Mouse (Mus musculus) forebrain, embryonic 11.5 days (tissue): ENCODE results near the gene Sp100. TPM values are rescaled to one million over a fixed set of nuclear protein-coding genes. Genes with fewer than 3 reads are reported as not detected.

ENCODE experiments used
- ATAC-seq: fragments of 200-750 bp; cut with Nextera tagmentation; replicated peaks from 2 replicates; pipeline ENCODE4 v1.8.0; 2017; ENCODE audit warnings: moderate TSS enrichment; ENCODE audit not compliant: low FRiP score
- DNase-seq: peaks from one replicate; pipeline ENCODE4 v3.0.0-alpha.2; 2017; ENCODE audit warnings: low spot score
- H3K27ac ChIP-seq: fragments of 300-500 bp; sonication (generic); 2 replicates; pipeline ENCODE4 v1.5.1; 2014; ENCODE audit warnings: low read depth, low read length
- H3K27me3 ChIP-seq: fragments of 300-500 bp; sonication (generic); 2 replicates; pipeline ENCODE4 v1.6.1; 2014; ENCODE audit warnings: mild to moderate bottlenecking, low read length, mixed read lengths; ENCODE audit not compliant: control insufficient read depth, insufficient read depth
- H3K36me3 ChIP-seq: fragments of 300-500 bp; sonication (generic); 2 replicates; pipeline ENCODE4 v1.6.1; 2014; ENCODE audit warnings: mild to moderate bottlenecking, low read length, moderate library complexity, mixed read lengths; ENCODE audit not compliant: control insufficient read depth, insufficient read depth
- H3K4me1 ChIP-seq: fragments of 300-500 bp; sonication (generic); replicated peaks from 2 replicates; pipeline ENCODE4 v1.6.1; 2014; ENCODE audit warnings: low read length, mixed read lengths; ENCODE audit not compliant: control insufficient read depth, insufficient read depth
- H3K4me2 ChIP-seq: fragments of 300-500 bp; sonication (generic); 2 replicates; pipeline ENCODE4 v1.6.1; 2014; ENCODE audit warnings: low read depth, mild to moderate bottlenecking, low read length, moderate library complexity, mixed read lengths; ENCODE audit not compliant: severe bottlenecking
- H3K4me3 ChIP-seq: fragments of 300-500 bp; sonication (generic); 2 replicates; pipeline ENCODE4 v1.5.1; 2014; ENCODE audit warnings: low read depth, low read length
- H3K9ac ChIP-seq: fragments of 300-500 bp; sonication (generic); 2 replicates; pipeline ENCODE4 v1.6.1; 2014; ENCODE audit warnings: low read length
- H3K9me3 ChIP-seq: fragments of 300-500 bp; sonication (generic); 2 replicates; pipeline ENCODE4 v1.6.1; 2016; ENCODE audit warnings: low read length, mixed read lengths; ENCODE audit not compliant: control insufficient read depth
- WGBS: fragments of 180-500 bp; shearing (Covaris S2); extraction: QIAGEN DNeasy Blood & Tissue Kit; methylation state at CpG from one replicate; pipeline ENCODE4 v1.1.7; 2014; 5-methylcytosine and 5-hydroxymethylcytosine counted together
- polyA plus RNA-seq: library from polyadenylated mRNA; unstranded; fragments of >200 nt; fragmentation: Nextera tagmentation; extraction: Ambion mirVana; gene quantifications from 2 replicates; pipeline ENCODE4 v1.2.1, GENCODE M21; 2014

The Sp100 gene
- polyA plus RNA-seq, 1 experiment from 2014 or later, result 0.29 TPM

DNA sequence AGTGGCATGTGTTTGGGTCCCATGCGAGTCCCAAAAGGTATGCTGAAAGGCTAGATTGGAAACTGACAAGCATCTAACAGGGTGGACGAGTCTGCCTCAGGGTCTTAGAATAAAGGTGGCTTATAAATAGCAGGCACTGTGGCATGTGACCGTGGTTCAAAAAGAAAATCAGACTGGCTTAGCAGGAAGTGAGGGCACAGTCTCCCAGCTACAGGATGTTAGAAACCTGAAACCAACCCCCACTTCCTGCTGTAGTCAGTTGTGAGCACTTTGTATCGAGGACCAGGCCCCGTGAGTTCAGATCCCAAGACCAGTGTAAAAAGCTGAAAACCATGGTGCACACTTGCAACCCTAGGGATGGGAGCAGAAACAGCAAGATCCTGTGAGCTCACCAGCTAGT is 37.6 kb downstream of the Sp100 start:
- DNase-seq, result no peak
- 76% methylated on average over 5 of the region's 5 CpGs for WGBS

DNA sequence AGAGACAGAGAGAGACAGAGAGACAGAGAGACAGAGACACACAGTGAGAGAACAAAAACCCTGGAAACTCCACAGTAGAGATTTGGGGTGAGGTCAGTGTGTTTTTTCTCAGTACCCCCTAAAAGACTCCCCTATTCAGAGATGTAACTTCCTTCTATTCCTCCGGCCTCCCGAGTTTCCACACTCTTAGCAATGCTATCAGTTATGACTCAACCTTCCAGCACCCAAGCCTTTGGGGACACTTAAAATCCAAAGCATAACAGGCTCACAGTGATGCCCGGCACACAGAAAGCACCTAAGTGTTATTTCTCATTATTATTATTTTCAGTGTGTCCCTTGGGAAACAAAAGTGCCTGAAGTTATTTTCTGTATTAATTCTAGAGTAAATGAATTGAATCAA is 40.8 kb downstream of the Sp100 start:
- no peak for ATAC-seq
- DNase-seq, result no peak

More for the DNA sequence above, 37.6 kb downstream of the Sp100 start:
- Histone ChIP-seq H3K9me3 (no peaks in the 10 kb centered on the region), H3K4me2 (no peak overlapping the region), H3K27ac (no peak overlapping the region), H3K36me3 (no peaks in the 10 kb centered on the region), H3K4me3 (no peak overlapping the region), H3K4me1 (no peaks in the 10 kb centered on the region), H3K9ac (no peak overlapping the region), H3K27me3 (no peaks in the 10 kb centered on the region)
- no peak for ATAC-seq

DNA sequence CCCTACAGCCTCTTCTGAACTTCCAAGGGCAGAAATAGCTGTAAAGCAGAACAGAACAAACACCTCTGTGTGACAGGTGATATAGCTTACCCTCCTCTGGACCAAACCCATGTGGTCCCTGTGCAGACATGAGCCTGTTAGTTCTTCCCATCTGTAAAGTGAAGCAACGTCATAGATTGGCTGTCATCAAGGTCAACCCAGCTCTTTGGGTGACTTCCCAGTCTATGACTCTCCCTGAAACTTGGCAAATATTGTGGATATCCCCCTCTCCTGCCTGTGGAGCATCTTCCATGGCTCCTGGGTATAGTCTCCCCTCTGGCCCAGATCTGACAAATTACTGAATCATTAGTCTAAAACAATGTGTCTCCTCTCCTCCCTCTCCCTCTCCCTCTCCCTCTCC is 42.5 kb downstream of the Sp100 start:
- DNase-seq (no peak), ATAC-seq (no peak)
- WGBS, result 87% methylated on average over 1 of the region's 1 CpGs
- H3K9me3 ChIP-seq, result no peaks in the 10 kb centered on the region
- no peaks in the 10 kb centered on the region for H3K27me3 ChIP-seq
- no peak overlapping the region for H3K27ac ChIP-seq
- no peak overlapping the region for H3K9ac ChIP-seq
- H3K4me1 ChIP-seq, result no peaks in the 10 kb centered on the region
- H3K4me3 ChIP-seq, result no peak overlapping the region
- H3K4me2 ChIP-seq, result no peak overlapping the region
- H3K36me3 ChIP-seq, result no peaks in the 10 kb centered on the region

More for the DNA sequence above, 40.8 kb downstream of the Sp100 start:
- Histone ChIP-seq H3K4me2 (no peak overlapping the region), H3K27ac (no peak overlapping the region), H3K9me3 (no peaks in the 10 kb centered on the region), H3K4me1 (no peaks in the 10 kb centered on the region), H3K36me3 (no peaks in the 10 kb centered on the region), H3K27me3 (no peaks in the 10 kb centered on the region), H3K9ac (no peak overlapping the region), H3K4me3 (no peak overlapping the region)
- WGBS, result 91% methylated on average over 3 of the region's 3 CpGs

DNA sequence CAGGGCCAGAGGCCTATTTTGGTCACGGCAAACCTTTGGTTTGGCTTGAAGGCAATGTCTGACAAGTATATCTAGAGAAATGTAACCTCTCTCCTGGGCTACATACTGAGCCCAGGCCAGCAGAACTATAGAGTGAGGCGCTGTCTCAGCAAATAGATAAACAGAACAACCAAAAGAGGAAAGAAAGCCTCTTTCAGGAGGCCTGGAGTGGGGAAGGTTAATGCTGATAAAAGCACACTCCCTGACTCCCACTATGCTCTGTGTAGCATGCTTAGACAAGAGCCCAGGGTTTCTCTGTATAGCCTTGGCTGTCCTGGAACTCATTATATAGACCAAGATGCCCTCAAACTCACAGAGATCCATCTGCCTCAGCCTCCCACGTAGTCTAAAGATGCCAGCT is 43.5 kb downstream of the Sp100 start:
- H3K4me1 ChIP-seq, result no peaks in the 10 kb centered on the region

DNA sequence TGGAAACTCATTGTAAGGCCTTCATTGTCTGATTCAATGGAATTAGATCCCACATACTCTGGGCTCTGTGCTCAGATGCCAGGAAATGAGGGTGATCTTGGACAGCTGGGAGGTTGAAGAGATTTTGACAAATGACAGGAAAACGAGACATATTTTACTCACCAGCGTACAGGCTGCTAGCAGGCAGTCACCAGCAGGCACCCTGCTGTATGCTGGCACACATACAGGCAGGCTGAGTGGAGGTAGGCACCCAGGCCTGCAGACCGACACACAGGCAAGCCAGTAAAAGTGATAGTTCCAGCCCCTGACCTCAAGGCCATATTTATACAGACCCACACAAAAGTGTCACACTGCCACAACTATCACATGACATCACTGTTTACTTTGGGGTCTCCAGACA is 45.9 kb downstream of the Sp100 start:
- Histone ChIP-seq H3K9ac (no peak overlapping the region), H3K27me3 (no peaks in the 10 kb centered on the region), H3K4me3 (no peak overlapping the region), H3K4me2 (no peak overlapping the region), H3K4me1 (no peaks in the 10 kb centered on the region), H3K9me3 (no peaks in the 10 kb centered on the region), H3K36me3 (no peaks in the 10 kb centered on the region), H3K27ac (no peak overlapping the region)
- DNase-seq, result no peak
- WGBS, result 83% methylated on average over 3 of the region's 3 CpGs
- no peak for ATAC-seq

More for the DNA sequence above, 43.5 kb downstream of the Sp100 start:
- 79% methylated on average over 3 of the region's 3 CpGs for WGBS
- Histone ChIP-seq H3K27ac (no peak overlapping the region), H3K27me3 (no peaks in the 10 kb centered on the region), H3K36me3 (no peaks in the 10 kb centered on the region), H3K9me3 (no peaks in the 10 kb centered on the region), H3K4me2 (no peak overlapping the region), H3K4me3 (no peak overlapping the region), H3K9ac (no peak overlapping the region)
- ATAC-seq (no peak), DNase-seq (no peak)

DNA sequence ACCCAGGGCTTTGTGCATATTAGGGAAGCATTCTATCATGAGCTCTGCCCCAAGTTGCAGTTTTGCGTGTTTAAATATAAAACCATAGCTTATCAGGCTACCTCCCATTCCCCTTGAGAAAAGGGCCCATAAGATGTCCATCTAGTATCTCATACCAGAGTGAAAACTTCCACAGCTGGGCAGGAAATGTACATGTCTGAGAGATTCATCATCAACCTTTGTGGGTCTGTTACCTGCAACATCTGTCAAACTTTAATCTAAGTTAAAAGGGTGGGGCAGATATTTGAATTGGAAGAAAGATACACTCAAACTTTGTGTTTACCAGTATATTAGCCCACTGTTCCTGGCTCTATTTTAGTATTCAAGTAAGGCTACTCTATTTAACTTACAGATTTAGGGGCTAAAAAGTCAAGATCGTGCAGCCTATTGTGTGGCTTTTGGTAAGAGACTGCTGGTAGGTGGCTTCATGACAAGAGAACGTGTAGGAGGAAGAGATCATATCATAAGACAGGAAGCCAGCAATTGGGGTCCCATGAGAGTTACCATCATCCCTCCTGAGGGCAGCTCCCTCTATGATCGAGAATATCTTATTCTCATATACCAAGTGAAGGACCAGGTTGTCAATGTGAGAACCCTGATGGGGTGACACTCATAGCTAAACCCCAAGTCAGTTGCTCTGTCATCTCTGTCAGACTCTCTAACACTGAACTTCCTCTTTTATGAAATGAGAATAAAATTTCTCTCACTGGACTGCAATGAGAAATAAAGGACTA is 48.1 kb downstream of the Sp100 start:
- WGBS, result 84% methylated on average over 4 of the region's 4 CpGs
- no peak overlapping the region for H3K4me2 ChIP-seq
- DNase-seq, result no peak
- no peak overlapping the region for H3K9ac ChIP-seq
- no peaks in the 10 kb centered on the region for H3K4me1 ChIP-seq
- no peaks in the 10 kb centered on the region for H3K27me3 ChIP-seq
- ATAC-seq, result no peak
- no peaks in the 10 kb centered on the region for H3K9me3 ChIP-seq
- H3K27ac ChIP-seq, result no peak overlapping the region
- H3K36me3 ChIP-seq, result no peaks in the 10 kb centered on the region
- no peak overlapping the region for H3K4me3 ChIP-seq

DNA sequence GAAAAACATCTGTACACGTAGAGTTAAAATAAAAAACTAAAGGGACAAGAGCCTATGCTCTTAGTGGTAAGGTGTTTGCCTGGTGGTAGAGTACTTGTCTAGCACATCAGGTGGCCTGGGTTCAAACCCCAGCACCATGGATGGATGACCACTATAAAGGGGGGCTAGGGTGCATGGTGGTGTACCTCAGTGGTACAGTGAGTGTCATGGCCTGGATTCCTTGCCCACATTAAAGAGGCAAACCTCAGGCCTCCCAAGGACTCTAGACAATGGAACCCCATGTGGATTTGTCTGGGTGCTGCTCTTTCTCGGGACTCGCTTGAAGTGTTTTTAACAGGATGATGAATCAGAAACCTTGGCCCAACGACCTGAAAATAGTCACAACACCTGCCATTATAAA is 52.7 kb downstream of the Sp100 start:
- DNase-seq, result no peak
- H3K9ac ChIP-seq, result no peak overlapping the region
- H3K36me3 ChIP-seq, result no peaks in the 10 kb centered on the region
- ATAC-seq, result no peak
- H3K4me1 ChIP-seq, result no peaks in the 10 kb centered on the region
- H3K27me3 ChIP-seq, result no peaks in the 10 kb centered on the region
- no peak overlapping the region for H3K27ac ChIP-seq
- H3K4me3 ChIP-seq, result no peak overlapping the region
- H3K9me3 ChIP-seq, result no peaks in the 10 kb centered on the region
- 76% methylated on average over 4 of the region's 4 CpGs for WGBS
- no peak overlapping the region for H3K4me2 ChIP-seq

DNA sequence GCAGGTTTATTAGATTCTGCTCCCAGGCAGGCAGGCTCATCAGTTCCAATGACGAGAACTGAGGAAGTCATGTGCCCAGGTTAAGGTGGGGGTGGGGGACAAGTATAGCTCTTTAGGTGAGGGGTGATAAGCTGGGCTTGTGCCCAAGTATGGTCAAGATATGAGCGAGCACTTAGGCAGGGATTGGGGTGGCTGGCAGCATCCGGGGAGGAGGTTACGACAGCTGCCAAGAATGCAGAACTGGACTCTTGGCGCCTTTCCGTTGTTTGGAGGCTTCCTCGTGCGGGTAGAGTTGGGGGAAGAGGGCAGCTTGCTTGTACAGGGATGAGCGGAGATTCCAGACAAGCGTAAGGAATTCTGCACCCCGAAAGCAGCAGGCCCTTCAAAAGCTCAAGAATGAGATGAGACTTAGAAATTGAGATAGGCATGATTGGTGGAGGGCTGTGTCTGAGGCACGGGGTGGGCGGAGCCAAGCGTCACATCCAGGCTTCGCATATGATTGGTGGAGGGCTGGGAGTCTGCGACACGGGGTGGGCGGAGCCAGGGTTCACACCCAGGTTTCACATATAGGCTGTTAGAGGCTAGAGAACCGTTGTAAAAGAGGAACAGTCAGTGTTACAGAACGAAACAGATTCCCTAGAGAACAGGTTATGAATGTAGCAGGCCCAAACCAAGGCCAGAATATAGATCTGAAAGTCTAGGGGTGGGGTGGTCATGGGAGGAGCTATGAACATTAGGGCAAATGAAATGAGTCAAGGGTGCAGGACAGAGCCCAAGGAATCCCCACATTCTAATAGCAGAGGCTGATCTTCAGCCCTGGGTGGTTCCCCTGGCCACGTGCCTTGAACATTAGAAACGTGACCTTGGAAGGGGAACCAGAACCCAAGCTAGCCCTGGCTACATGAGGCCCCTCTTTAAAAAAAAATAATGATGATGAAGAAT is 53.7 kb downstream of the Sp100 start:
- peak; percentile 98 for ATAC-seq
- WGBS, result 32% methylated on average over 22 of the region's 22 CpGs
- Histone ChIP-seq H3K27me3 (no peaks in the 10 kb centered on the region), H3K4me3 (peak overlapping the region; percentile 21), H3K4me2 (peak overlapping the region; percentile 48), H3K9ac (peak overlapping the region; percentile 30; the same call in 1 of the 2 replicates), H3K27ac (no peak overlapping the region), H3K9me3 (no peaks in the 10 kb centered on the region), H3K4me1 (no peaks in the 10 kb centered on the region), H3K36me3 (no peaks in the 10 kb centered on the region)
- peak; percentile 84 for DNase-seq
